Mouse (Mus musculus): ENCODE measurements at regions not wholly inside any gene's neighbourhood (a gene's known extent, or its start where the extent isn't known, plus 50 kb on each side); places are given as distances from the start of the nearest gene placed in this dataset.

DNA sequence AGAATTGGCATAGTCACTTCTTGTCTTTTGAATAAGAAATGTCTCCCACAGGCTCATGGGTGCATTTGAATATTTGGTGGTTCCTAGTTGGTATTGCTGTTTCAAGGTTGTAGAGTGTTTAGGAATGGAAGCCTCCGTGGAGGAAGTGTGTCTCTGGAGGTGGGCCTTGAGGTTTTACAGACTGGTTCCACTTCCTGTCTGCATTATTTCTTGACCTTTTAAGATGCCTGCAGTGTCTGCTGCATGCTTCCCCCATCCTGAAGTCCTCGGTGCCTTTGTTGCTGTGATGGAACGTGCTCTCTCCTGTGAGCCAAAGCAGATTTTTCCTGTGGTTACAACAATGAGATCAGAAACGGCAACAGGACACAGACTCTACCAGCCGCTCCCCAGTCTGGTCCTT lies 299.4 kb upstream of the Gadl1 start:
- TF ChIP-seq POLR2A (IDR thresholded peaks at IDR 0.05; ENCODE audit: low read depth, low read length) (no peak), CTCF (IDR thresholded peaks at IDR 0.05; ENCODE audit: borderline replicate concordance, insufficient read depth, low read length) (no peak)

All from embryonic fibroblast, embryonic 13.5 days (primary cell).